Mouse (Mus musculus): ENCODE data around the gene Tmem87b. TPM values are rescaled to one million over a fixed set of nuclear protein-coding genes. Genes with fewer than 3 reads are reported as not detected.

Tmem87b gene
- polyA plus RNA-seq (2012; rRNA removed): 4.1 and 5.1 TPM in 2 replicates

GRCm38 (mm10) chr2:128817786-128818681 lies at the start of gene Tmem87b:
TSS of gene Tmem87b (plus strand) at chr2:128818118.

GRCm38 (mm10) chr2:128862636-128863035 lies 44.7 kb downstream of the Tmem87b start, which contains the start of gene Fbln7:
TSS of gene Fbln7 (plus strand) at chr2:128862981.

Other genes with a start within 250 kb of the Tmem87b start
- not detected in 2 replicates for gene Spdye4c, start 226.9 kb upstream of the Tmem87b start, polyA plus RNA-seq (2012; rRNA removed)
- 18.8 and 20.0 TPM in 2 replicates for gene Anapc1, start 130.7 kb upstream of the Tmem87b start, polyA plus RNA-seq (2012; rRNA removed)
- 3.3 and 3.9 TPM in 2 replicates for gene Mertk, start 119.2 kb upstream of the Tmem87b start, polyA plus RNA-seq (2012; rRNA removed)
- 0.18 and 0.21 TPM in 2 replicates for gene Fbln7, start 44.9 kb downstream of the Tmem87b start, polyA plus RNA-seq (2012; rRNA removed)
- gene Zc3h8, start 126.0 kb downstream of the Tmem87b start, polyA plus RNA-seq (2012; rRNA removed): 3.0 TPM in 2 replicates
- 0.52 and 0.65 TPM in 2 replicates for gene Zc3h6, start 149.3 kb downstream of the Tmem87b start, polyA plus RNA-seq (2012; rRNA removed)
- 1.7 and 2.0 TPM in 2 replicates for gene Gm10762, start 149.6 kb downstream of the Tmem87b start, polyA plus RNA-seq (2012; rRNA removed)
- 0.01 and 0.03 TPM in 2 replicates for gene Vinac1, start 230.1 kb downstream of the Tmem87b start, polyA plus RNA-seq (2012; rRNA removed)
- 1.2 TPM in 2 replicates for gene Ttl, start 247.8 kb downstream of the Tmem87b start, polyA plus RNA-seq (2012; rRNA removed)